Mouse (Mus musculus) lung, embryonic 15.5 days (tissue): ENCODE data around the gene Nr1i2. TPM values are rescaled to one million over a fixed set of nuclear protein-coding genes. Genes with fewer than 3 reads are reported as not detected.

Source experiments
- ATAC-seq: fragments of 200-750 bp; cut with Nextera tagmentation; 2 replicates; pipeline ENCODE4 v1.8.0; 2017; ENCODE audit warnings: moderate number of reproducible peaks, borderline replicate concordance; ENCODE audit not compliant: low FRiP score, low TSS enrichment; ENCODE audit errors: extremely low read depth
- H3K27ac ChIP-seq: fragments of 300-500 bp; sonication (generic); 2 replicates; pipeline ENCODE4 v1.5.1; 2015; ENCODE audit warnings: moderate library complexity, mild to moderate bottlenecking, inconsistent platforms
- H3K27me3 ChIP-seq: fragments of 300-500 bp; sonication (generic); 2 replicates; pipeline ENCODE4 v1.6.1; 2015; ENCODE audit warnings: inconsistent platforms
- H3K36me3 ChIP-seq: fragments of 300-500 bp; sonication (generic); 2 replicates; pipeline ENCODE4 v1.6.1; 2015; ENCODE audit warnings: inconsistent platforms
- H3K4me1 ChIP-seq: fragments of 300-500 bp; sonication (generic); 2 replicates; pipeline ENCODE4 v1.6.1; 2015; ENCODE audit warnings: inconsistent platforms
- H3K4me2 ChIP-seq: fragments of 300-500 bp; sonication (generic); 2 replicates; pipeline ENCODE4 v1.6.1; 2015; ENCODE audit warnings: inconsistent platforms, mild to moderate bottlenecking, moderate library complexity
- H3K4me3 ChIP-seq: fragments of 300-500 bp; sonication (generic); 2 replicates; pipeline ENCODE4 v1.5.1; 2015; ENCODE audit warnings: mild to moderate bottlenecking, inconsistent platforms
- H3K9ac ChIP-seq: fragments of 300-500 bp; sonication (generic); 2 replicates; pipeline ENCODE4 v1.6.1; 2015; ENCODE audit warnings: inconsistent platforms
- H3K9me3 ChIP-seq: fragments of 300-500 bp; sonication (generic); 2 replicates; pipeline ENCODE4 v1.6.1; 2016; ENCODE audit warnings: inconsistent platforms
- WGBS: fragments of 180-500 bp; shearing (Covaris S2); methylation state at CpG from one replicate; pipeline ENCODE4 v1.1.7; 2015; 5-methylcytosine and 5-hydroxymethylcytosine counted together
- polyA plus RNA-seq: library from polyadenylated mRNA; unstranded; fragments of >200 nt; fragmentation: Nextera tagmentation; extraction: Ambion mirVana; gene quantifications from 2 replicates; pipeline ENCODE4 v1.2.1, GENCODE M21; 2015

The Nr1i2 gene
- polyA plus RNA-seq, 1 experiment from 2014 or later, result 0.05 TPM

- no peak overlapping the region for H3K4me3 ChIP-seq
- H3K9me3 ChIP-seq, result no peaks in the 10 kb centered on the region
- no peaks in the 10 kb centered on the region for H3K27me3 ChIP-seq
- no peak for ATAC-seq
- H3K9ac ChIP-seq, result no peak overlapping the region
- H3K27ac ChIP-seq, result no peak overlapping the region
- no peaks in the 10 kb centered on the region for H3K4me1 ChIP-seq
- WGBS, result 61% methylated on average over 7 of the region's 7 CpGs
- no peaks in the 10 kb centered on the region for H3K36me3 ChIP-seq
- H3K4me2 ChIP-seq, result no peak overlapping the region
These were observed 8.8 kb downstream of the Nr1i2 start for GRCm38 (mm10) chr16:38285801-38286200.

- 19% methylated on average over 3 of the region's 3 CpGs for WGBS
- ATAC-seq, result no peak
These were observed 11.3 kb downstream of the Nr1i2 start for GRCm38 (mm10) chr16:38283300-38283699.

GRCm38 (mm10) chr16:38282559-38283160 lies 12.0 kb downstream of the Nr1i2 start:
- Histone ChIP-seq H3K4me2 (no peak overlapping the region), H3K27ac (no peak overlapping the region), H3K9ac (no peak overlapping the region), H3K27me3 (no peaks in the 10 kb centered on the region), H3K9me3 (no peaks in the 10 kb centered on the region), H3K36me3 (no peaks in the 10 kb centered on the region), H3K4me3 (no peak overlapping the region), H3K4me1 (no peaks in the 10 kb centered on the region)
- no peak for ATAC-seq
- 80% methylated on average over 7 of the region's 7 CpGs for whole genome bisulfite sequencing

More at GRCm38 (mm10) chr16:38283300-38283699, 11.3 kb downstream of the Nr1i2 start:
- Histone ChIP-seq H3K9ac (no peak overlapping the region), H3K27ac (no peak overlapping the region), H3K9me3 (no peaks in the 10 kb centered on the region), H3K36me3 (no peaks in the 10 kb centered on the region), H3K4me3 (no peak overlapping the region), H3K4me2 (no peak overlapping the region), H3K4me1 (no peaks in the 10 kb centered on the region), H3K27me3 (no peaks in the 10 kb centered on the region)

- Histone ChIP-seq H3K9me3 (no peaks in the 10 kb centered on the region), H3K36me3 (no peaks in the 10 kb centered on the region), H3K27me3 (no peaks in the 10 kb centered on the region), H3K4me1 (no peaks in the 10 kb centered on the region), H3K9ac (no peak overlapping the region), H3K27ac (no peak overlapping the region), H3K4me3 (no peak overlapping the region), H3K4me2 (no peak overlapping the region)
- ATAC-seq, result no peak
- 62% methylated on average over 7 of the region's 7 CpGs for WGBS
These were observed 13.7 kb downstream of the Nr1i2 start for GRCm38 (mm10) chr16:38280951-38281350.

GRCm38 (mm10) chr16:38279794-38280193 lies 14.8 kb downstream of the Nr1i2 start:
- no peak for ATAC-seq
- H3K4me2 ChIP-seq, result no peak overlapping the region
- H3K9ac ChIP-seq, result no peak overlapping the region
- no peak overlapping the region for H3K27ac ChIP-seq
- no peaks in the 10 kb centered on the region for H3K4me1 ChIP-seq
- H3K36me3 ChIP-seq, result no peaks in the 10 kb centered on the region
- no peak overlapping the region for H3K4me3 ChIP-seq
- H3K27me3 ChIP-seq, result no peaks in the 10 kb centered on the region
- H3K9me3 ChIP-seq, result no peaks in the 10 kb centered on the region
- 86% methylated on average over 5 of the region's 5 CpGs for WGBS

GRCm38 (mm10) chr16:38274737-38275136 lies 19.9 kb downstream of the Nr1i2 start:
- Histone ChIP-seq H3K9ac (no peak overlapping the region), H3K4me2 (no peak overlapping the region)
- 44% methylated on average over 2 of the region's 2 CpGs for WGBS

GRCm38 (mm10) chr16:38272483-38272882 lies 22.1 kb downstream of the Nr1i2 start:
- Histone ChIP-seq H3K4me3 (no peak overlapping the region), H3K9ac (no peak overlapping the region), H3K27ac (no peak overlapping the region), H3K4me2 (no peak overlapping the region), H3K4me1 (no peaks in the 10 kb centered on the region), H3K36me3 (no peaks in the 10 kb centered on the region), H3K9me3 (no peaks in the 10 kb centered on the region), H3K27me3 (no peaks in the 10 kb centered on the region)
- no peak for ATAC-seq
- 79% methylated on average over 5 of the region's 5 CpGs for WGBS

More at GRCm38 (mm10) chr16:38274737-38275136, 19.9 kb downstream of the Nr1i2 start:
- H3K27ac ChIP-seq, result no peak overlapping the region
- no peak for ATAC-seq
- no peaks in the 10 kb centered on the region for H3K4me1 ChIP-seq
- no peak overlapping the region for H3K4me3 ChIP-seq
- no peaks in the 10 kb centered on the region for H3K36me3 ChIP-seq
- no peaks in the 10 kb centered on the region for H3K9me3 ChIP-seq
- H3K27me3 ChIP-seq, result no peaks in the 10 kb centered on the region

GRCm38 (mm10) chr16:38271601-38272000 lies 23.0 kb downstream of the Nr1i2 start:
- no peak for ATAC-seq
- WGBS, result 36% methylated on average over 3 of the region's 3 CpGs
- Histone ChIP-seq H3K27ac (no peak overlapping the region), H3K9ac (no peak overlapping the region), H3K36me3 (no peaks in the 10 kb centered on the region), H3K4me2 (no peak overlapping the region), H3K4me3 (no peak overlapping the region), H3K4me1 (no peaks in the 10 kb centered on the region), H3K27me3 (no peaks in the 10 kb centered on the region), H3K9me3 (no peaks in the 10 kb centered on the region)

GRCm38 (mm10) chr16:38255927-38256326 lies 38.7 kb downstream of the Nr1i2 start:
- 91% methylated on average over 9 of the region's 9 CpGs for WGBS
- Histone ChIP-seq H3K27ac (no peak overlapping the region), H3K36me3 (no peaks in the 10 kb centered on the region), H3K4me3 (no peak overlapping the region), H3K4me2 (no peak overlapping the region), H3K27me3 (no peaks in the 10 kb centered on the region), H3K9me3 (no peaks in the 10 kb centered on the region), H3K4me1 (no peaks in the 10 kb centered on the region), H3K9ac (no peak overlapping the region)
- no peak for ATAC-seq

- no peak overlapping the region for H3K4me2 ChIP-seq
- no peaks in the 10 kb centered on the region for H3K4me1 ChIP-seq
- WGBS, result 80% methylated on average over 4 of the region's 4 CpGs
- H3K27me3 ChIP-seq, result no peaks in the 10 kb centered on the region
- no peak overlapping the region for H3K27ac ChIP-seq
- no peak overlapping the region for H3K4me3 ChIP-seq
- no peaks in the 10 kb centered on the region for H3K36me3 ChIP-seq
- ATAC-seq, result no peak
- H3K9me3 ChIP-seq, result no peaks in the 10 kb centered on the region
- no peak overlapping the region for H3K9ac ChIP-seq
These were observed 39.5 kb downstream of the Nr1i2 start for GRCm38 (mm10) chr16:38255107-38255506.

- 80% methylated on average over 14 of the region's 14 CpGs for WGBS
- Histone ChIP-seq H3K9me3 (no peaks in the 10 kb centered on the region), H3K9ac (no peak overlapping the region), H3K4me1 (no peaks in the 10 kb centered on the region), H3K36me3 (no peaks in the 10 kb centered on the region), H3K4me3 (no peak overlapping the region), H3K4me2 (no peak overlapping the region), H3K27me3 (no peaks in the 10 kb centered on the region), H3K27ac (no peak overlapping the region)
- ATAC-seq, result no peak
These were observed 40.6 kb downstream of the Nr1i2 start for GRCm38 (mm10) chr16:38254001-38254400.

GRCm38 (mm10) chr16:38250467-38250866 lies 44.2 kb downstream of the Nr1i2 start:
- Histone ChIP-seq H3K27ac (no peak overlapping the region), H3K27me3 (no peaks in the 10 kb centered on the region), H3K9me3 (no peaks in the 10 kb centered on the region), H3K4me1 (0 out of 2 replicates have a peak, but pooled peaks cover 3% of the 10 kb centered on the region), H3K4me3 (no peak overlapping the region), H3K9ac (no peak overlapping the region), H3K4me2 (no peak overlapping the region), H3K36me3 (no peaks in the 10 kb centered on the region; the same call in 1 of the 2 replicates)
- 87% methylated on average over 6 of the region's 6 CpGs for WGBS
- ATAC-seq, result no peak
